In genomic region chr11:53486822-53487594, GRCm38 (mm10) we compare ENCODE assay signal across 8 mouse cellular contexts. TPM values are rescaled to one million over a fixed set of nuclear protein-coding genes. Genes with fewer than 3 reads are reported as not detected.
A peak's percentile ranks its signal among the peaks of the same experiment; 100 is the strongest.
DNase-seq lines count a peak whose midpoint lies in the region; ATAC-seq and TF ChIP-seq lines count a peak whose summit lies in the region.

No protein-coding gene starts in this region.

- intact Hi-C loops in heart, postnatal 14 days (cut with DNase I) = no loop called here

- no peak for DNase-seq in heart, postnatal 14 days
- DNase-seq in kidney, postnatal 36 days = peak; percentile 46 to 78
- DNase-seq in right cerebral cortex, postnatal 10 days (ENCODE audit: low spot score in 2 of 2) = no peak
- DNase-seq in embryo, embryonic 11 days = no peak

- TF ChIP-seq POLR2A in bone marrow macrophage, adult 2 months (IDR thresholded peaks at IDR 0.05; ENCODE audit: borderline replicate concordance, low read depth, low read length) = no peak

- H3K9me3 ChIP-seq in heart, embryonic 12.5 days (replicated peaks) = no peaks in the 10 kb centered on the region
- H3K9me3 ChIP-seq in forebrain, embryonic 16.5 days (ENCODE audit: control insufficient read depth, low read length) = no peaks in the 10 kb centered on the region
- no peaks in the 10 kb centered on the region for H3K9me3 ChIP-seq in midbrain, embryonic 13.5 days

- 15% methylated on average over 27 of the region's 27 CpGs for WGBS in heart, embryonic 12.5 days
- 17% methylated on average over 27 of the region's 27 CpGs for WGBS in forebrain, embryonic 16.5 days
- 13% methylated on average over 27 of the region's 27 CpGs for WGBS in midbrain, embryonic 13.5 days

- TF ChIP-seq CTCF in bone marrow macrophage, adult 2 months (IDR thresholded peaks at IDR 0.05; ENCODE audit: low read depth, low read length) = no peak

- peak overlapping the region; percentile 34 for H3K9ac ChIP-seq in heart, embryonic 12.5 days
- peak overlapping the region; percentile 26; the same call in 1 of the 2 replicates for H3K9ac ChIP-seq in forebrain, embryonic 16.5 days (replicated peaks; ENCODE audit: low read depth, low read length)
- peak overlapping the region; percentile 32; the same call in 1 of the 2 replicates for H3K9ac ChIP-seq in midbrain, embryonic 13.5 days (replicated peaks)

- peak overlapping the region; percentile 65 for H3K4me2 ChIP-seq in heart, embryonic 12.5 days
- peak overlapping the region; percentile 44 for H3K4me2 ChIP-seq in forebrain, embryonic 16.5 days (ENCODE audit: low read length)
- H3K4me2 ChIP-seq in midbrain, embryonic 13.5 days (replicated peaks) = peak overlapping the region; percentile 50

- H3K27me3 ChIP-seq in heart, embryonic 12.5 days (replicated peaks) = peaks cover 28% of the 10 kb centered on the region
- H3K27me3 ChIP-seq in forebrain, embryonic 16.5 days (replicated peaks; ENCODE audit: control insufficient read depth, insufficient read depth, low read length) = no peaks in the 10 kb centered on the region; the same call in 1 of the 2 replicates
- H3K27me3 ChIP-seq in midbrain, embryonic 13.5 days = peaks cover 73% of the 10 kb centered on the region

- H3K36me3 ChIP-seq in heart, embryonic 12.5 days = no peaks in the 10 kb centered on the region
- no peaks in the 10 kb centered on the region for H3K36me3 ChIP-seq in forebrain, embryonic 16.5 days (ENCODE audit: control insufficient read depth, insufficient read depth)
- H3K36me3 ChIP-seq in midbrain, embryonic 13.5 days = no peaks in the 10 kb centered on the region

- peaks cover 15% of the 10 kb centered on the region for H3K4me1 ChIP-seq in heart, embryonic 12.5 days (replicated peaks)
- H3K4me1 ChIP-seq in bone marrow macrophage, adult 2 months (ENCODE audit: control insufficient read depth, insufficient read depth, low read length) = peaks cover 24% of the 10 kb centered on the region
- peaks cover 4% of the 10 kb centered on the region; the same call in 1 of the 2 replicates for H3K4me1 ChIP-seq in forebrain, embryonic 16.5 days (replicated peaks; ENCODE audit: control insufficient read depth, insufficient read depth, low read length)
- H3K4me1 ChIP-seq in midbrain, embryonic 13.5 days (replicated peaks) = peaks cover 14% of the 10 kb centered on the region

- peak overlapping the region; percentile 27 for H3K4me3 ChIP-seq in heart, embryonic 12.5 days
- peak overlapping the region; percentile 12; the same call in 1 of the 2 replicates for H3K4me3 ChIP-seq in bone marrow macrophage, adult 2 months (ENCODE audit: insufficient read depth, low read length)
- H3K4me3 ChIP-seq in forebrain, embryonic 16.5 days (replicated peaks; ENCODE audit: low read length) = peak overlapping the region; percentile 15; the same call in 1 of the 2 replicates
- H3K4me3 ChIP-seq in midbrain, embryonic 13.5 days (replicated peaks) = peak overlapping the region; percentile 24

- no peak for ATAC-seq in heart, embryonic 12.5 days (ENCODE audit: insufficient number of reproducible peaks, low FRiP score)
- no peak for ATAC-seq in forebrain, embryonic 16.5 days
- peak; percentile 41; the same call in 1 of the 2 replicates for ATAC-seq in midbrain, embryonic 13.5 days

- H3K27ac ChIP-seq in heart, embryonic 12.5 days (ENCODE audit: poor library complexity, severe bottlenecking) = no peak overlapping the region
- H3K27ac ChIP-seq in bone marrow macrophage, adult 2 months (ENCODE audit: insufficient read depth, low read depth, low read length) = no peak overlapping the region
- H3K27ac ChIP-seq in forebrain, embryonic 16.5 days (ENCODE audit: low read length) = no peak overlapping the region
- no peak overlapping the region for H3K27ac ChIP-seq in midbrain, embryonic 13.5 days

RNA-seq across cellular contexts. Expression of gene Sowaha, which starts 6.9 kb away (rescaled TPM):
- 0.54 and 0.58 TPM in 2 replicates for polyA plus RNA-seq in heart, embryonic 12.5 days (2016; fragmentation: Nextera tagmentation; extraction: Ambion mirVana)
- under 1 TPM; 0.07 TPM for total RNA-seq in heart, postnatal 14 days (2021)
- polyA plus RNA-seq in bone marrow macrophage, adult 2 months (2012; ENCODE audit: insufficient read depth, insufficient read length, missing spikeins) = not detected in 2 replicates
- 1.9 and 2.2 TPM in 2 replicates for polyA plus RNA-seq in forebrain, embryonic 16.5 days (2015; fragmentation: Nextera tagmentation; extraction: Ambion mirVana)
- 0.31 and 0.42 TPM in 2 replicates for polyA plus RNA-seq in midbrain, embryonic 13.5 days (2015; fragmentation: Nextera tagmentation; extraction: Ambion mirVana)

RNA-seq across cellular contexts. Expression of gene Gm9945, which starts 7.0 kb away (rescaled TPM):
- polyA plus RNA-seq in heart, embryonic 12.5 days (2016; fragmentation: Nextera tagmentation; extraction: Ambion mirVana) = not detected in 2 replicates
- total RNA-seq in heart, postnatal 14 days (2021) = not detected
- not detected in 2 replicates for polyA plus RNA-seq in bone marrow macrophage, adult 2 months (2012; ENCODE audit: insufficient read depth, insufficient read length, missing spikeins)
- polyA plus RNA-seq in forebrain, embryonic 16.5 days (2015; fragmentation: Nextera tagmentation; extraction: Ambion mirVana) = not detected in 2 replicates
- polyA plus RNA-seq in midbrain, embryonic 13.5 days (2015; fragmentation: Nextera tagmentation; extraction: Ambion mirVana) = not detected in 2 replicates

RNA-seq across cellular contexts. Expression of gene Gm9837, which starts 16.7 kb away (rescaled TPM):
- not detected in 2 replicates for polyA plus RNA-seq in heart, embryonic 12.5 days (2016; fragmentation: Nextera tagmentation; extraction: Ambion mirVana)
- not detected for total RNA-seq in heart, postnatal 14 days (2021)
- polyA plus RNA-seq in bone marrow macrophage, adult 2 months (2012; ENCODE audit: insufficient read depth, insufficient read length, missing spikeins) = not detected in 2 replicates
- not detected in 2 replicates for polyA plus RNA-seq in forebrain, embryonic 16.5 days (2015; fragmentation: Nextera tagmentation; extraction: Ambion mirVana)
- polyA plus RNA-seq in midbrain, embryonic 13.5 days (2015; fragmentation: Nextera tagmentation; extraction: Ambion mirVana) = not detected in 2 replicates

RNA-seq across cellular contexts. Expression of gene Shroom1, which starts 30.0 kb away (rescaled TPM):
- 5.3 and 5.8 TPM in 2 replicates for polyA plus RNA-seq in heart, embryonic 12.5 days (2016; fragmentation: Nextera tagmentation; extraction: Ambion mirVana)
- under 1 TPM; 0.44 to 0.53 TPM for total RNA-seq in heart, postnatal 14 days (2021)
- 0.17 TPM in 1 of 2 replicates, not detected in the other for polyA plus RNA-seq in bone marrow macrophage, adult 2 months (2012; ENCODE audit: insufficient read depth, insufficient read length, missing spikeins)
- 2.2 and 2.7 TPM in 2 replicates for polyA plus RNA-seq in forebrain, embryonic 16.5 days (2015; fragmentation: Nextera tagmentation; extraction: Ambion mirVana)
- 1.8 and 2.2 TPM in 2 replicates for polyA plus RNA-seq in midbrain, embryonic 13.5 days (2015; fragmentation: Nextera tagmentation; extraction: Ambion mirVana)

RNA-seq across cellular contexts. Expression of gene Gm10447, which starts 30.1 kb away (rescaled TPM):
- polyA plus RNA-seq in heart, embryonic 12.5 days (2016; fragmentation: Nextera tagmentation; extraction: Ambion mirVana) = 0.11 and 0.15 TPM in 2 replicates
- total RNA-seq in heart, postnatal 14 days (2021) = not detected
- not detected in 2 replicates for polyA plus RNA-seq in bone marrow macrophage, adult 2 months (2012; ENCODE audit: insufficient read depth, insufficient read length, missing spikeins)
- polyA plus RNA-seq in forebrain, embryonic 16.5 days (2015; fragmentation: Nextera tagmentation; extraction: Ambion mirVana) = not detected in 2 replicates
- not detected in 2 replicates for polyA plus RNA-seq in midbrain, embryonic 13.5 days (2015; fragmentation: Nextera tagmentation; extraction: Ambion mirVana)

Comparison
In these comparisons a context has a peak if more than half of its experiments do, and no peak if none do; other contexts are left out.
1. DNase-seq: peak in kidney, postnatal 36 days (2 of 2); none in heart, postnatal 14 days (0 of 2), right cerebral cortex, postnatal 10 days (0 of 2) and embryo, embryonic 11 days (single experiment).
2. Peak in every context shown above with its lines, with median percentiles within 50 percentile points of each other: H3K4me2 ChIP-seq, H3K4me3 ChIP-seq and H3K9ac ChIP-seq.